Mouse (Mus musculus): ENCODE data around the gene Micu2. TPM values are rescaled to one million over a fixed set of nuclear protein-coding genes. Genes with fewer than 3 reads are reported as not detected.
"Not testable (repeated sequence)": the region's sequence is repeated elsewhere in the genome, so short reads cannot be mapped to it uniquely, and the experiment has no call there.

Micu2 gene
- polyA plus RNA-seq, 1 experiment from 2014 or later: 67.0 TPM

- Histone ChIP-seq H3K9me3 (no peaks in the 10 kb centered on the region), H3K4me2 (no peak overlapping the region), H3K36me3 (peaks cover 12% of the 10 kb centered on the region), H3K9ac (no peak overlapping the region), H3K4me3 (no peak overlapping the region), H3K4me1 (replicated peaks) (peaks cover 10% of the 10 kb centered on the region; the same call in 1 of the 2 replicates), H3K27me3 (no peaks in the 10 kb centered on the region), H3K27ac (replicated peaks) (no peak overlapping the region)
- 81% methylated on average over 4 of the region's 4 CpGs for WGBS
- ATAC-seq (ENCODE audit: low read depth): peak; percentile 42; the same call in 1 of the 2 replicates
These were observed 87.7 kb downstream of the Micu2 start for GRCm38 (mm10) chr14:57911316-57911715.

- Histone ChIP-seq H3K4me3 (peak overlapping the region; percentile 30), H3K4me2 (peak overlapping the region; percentile 53), H3K36me3 (peaks cover 5% of the 10 kb centered on the region; the same call in 1 of the 2 replicates), H3K27ac (replicated peaks) (no peak overlapping the region), H3K9ac (peak overlapping the region; percentile 60), H3K9me3 (no peaks in the 10 kb centered on the region), H3K27me3 (no peaks in the 10 kb centered on the region), H3K4me1 (replicated peaks) (peaks cover 10% of the 10 kb centered on the region; the same call in 1 of the 2 replicates)
- WGBS: 22% methylated on average over 26 of the region's 26 CpGs
- peak; percentile 92 for ATAC-seq (ENCODE audit: low read depth)
These were observed 88.5 kb downstream of the Micu2 start for GRCm38 (mm10) chr14:57910501-57911068.

- Histone ChIP-seq H3K4me1 (replicated peaks) (peaks cover 10% of the 10 kb centered on the region; the same call in 1 of the 2 replicates), H3K36me3 (no peaks in the 10 kb centered on the region), H3K27ac (replicated peaks) (no peak overlapping the region), H3K9ac (no peak overlapping the region), H3K4me3 (no peak overlapping the region), H3K27me3 (no peaks in the 10 kb centered on the region), H3K9me3 (no peaks in the 10 kb centered on the region), H3K4me2 (no peak overlapping the region)
- WGBS: 69% methylated on average over 5 of the region's 5 CpGs
- ATAC-seq (ENCODE audit: low read depth): no peak
These were observed 89.8 kb downstream of the Micu2 start for GRCm38 (mm10) chr14:57909297-57909696.

GRCm38 (mm10) chr14:57908431-57908830, 90.6 kb downstream of the Micu2 start:
- Histone ChIP-seq H3K27ac (replicated peaks) (no peak overlapping the region), H3K27me3 (no peaks in the 10 kb centered on the region), H3K4me3 (no peak overlapping the region), H3K4me1 (replicated peaks) (peaks cover 10% of the 10 kb centered on the region; the same call in 1 of the 2 replicates), H3K9me3 (no peaks in the 10 kb centered on the region), H3K36me3 (no peaks in the 10 kb centered on the region), H3K4me2 (no peak overlapping the region), H3K9ac (no peak overlapping the region)
- 67% methylated on average over 2 of the region's 2 CpGs for WGBS
- ATAC-seq (ENCODE audit: low read depth): no peak

- 71% methylated on average over 1 of the region's 1 CpGs for WGBS
- no peaks in the 10 kb centered on the region for H3K4me1 ChIP-seq (replicated peaks)
- no peak overlapping the region for H3K9ac ChIP-seq
- H3K4me2 ChIP-seq: no peak overlapping the region
- no peaks in the 10 kb centered on the region for H3K36me3 ChIP-seq
- ATAC-seq (ENCODE audit: low read depth): no peak
- H3K4me3 ChIP-seq: no peak overlapping the region
- H3K27me3 ChIP-seq: no peaks in the 10 kb centered on the region
- H3K27ac ChIP-seq (replicated peaks): no peak overlapping the region
- no peaks in the 10 kb centered on the region for H3K9me3 ChIP-seq
These were observed 97.1 kb downstream of the Micu2 start for GRCm38 (mm10) chr14:57901998-57902397.

GRCm38 (mm10) chr14:57896882-57897281, 102.2 kb downstream of the Micu2 start:
- no peak overlapping the region for H3K4me2 ChIP-seq
- no peak overlapping the region for H3K9ac ChIP-seq
- H3K9me3 ChIP-seq: no peaks in the 10 kb centered on the region
- 91% methylated on average over 12 of the region's 12 CpGs for WGBS
- H3K27me3 ChIP-seq: no peaks in the 10 kb centered on the region
- no peak overlapping the region for H3K4me3 ChIP-seq
- no peaks in the 10 kb centered on the region for H3K36me3 ChIP-seq
- ATAC-seq (ENCODE audit: low read depth): no peak
- H3K4me1 ChIP-seq (replicated peaks): no peaks in the 10 kb centered on the region
- no peak overlapping the region for H3K27ac ChIP-seq (replicated peaks)

- H3K4me2 ChIP-seq; ATAC-seq (ENCODE audit: low read depth); H3K36me3 ChIP-seq; H3K4me1 ChIP-seq (replicated peaks); H3K9me3 ChIP-seq; H3K4me3 ChIP-seq; H3K27me3 ChIP-seq; H3K9ac ChIP-seq; H3K27ac ChIP-seq (replicated peaks): not testable (repeated sequence)
- 68% methylated on average over 8 of the region's 8 CpGs for WGBS
These were observed 102.8 kb downstream of the Micu2 start for GRCm38 (mm10) chr14:57896088-57896871.

GRCm38 (mm10) chr14:57894346-57894745, 104.7 kb downstream of the Micu2 start:
- WGBS: 91% methylated on average over 2 of the region's 2 CpGs
- Histone ChIP-seq H3K36me3 (no peaks in the 10 kb centered on the region), H3K4me3 (no peak overlapping the region), H3K4me2 (no peak overlapping the region), H3K4me1 (replicated peaks) (no peaks in the 10 kb centered on the region), H3K9me3 (no peaks in the 10 kb centered on the region), H3K27ac (replicated peaks) (no peak overlapping the region), H3K9ac (no peak overlapping the region), H3K27me3 (no peaks in the 10 kb centered on the region)
- ATAC-seq (ENCODE audit: low read depth): no peak

GRCm38 (mm10) chr14:57892961-57893360, 106.1 kb downstream of the Micu2 start:
- Histone ChIP-seq H3K9ac (no peak overlapping the region), H3K4me1 (replicated peaks) (peaks cover 11% of the 10 kb centered on the region), H3K9me3 (no peaks in the 10 kb centered on the region), H3K4me3 (no peak overlapping the region), H3K27me3 (no peaks in the 10 kb centered on the region), H3K4me2 (no peak overlapping the region), H3K27ac (replicated peaks) (no peak overlapping the region), H3K36me3 (no peaks in the 10 kb centered on the region)
- ATAC-seq (ENCODE audit: low read depth): no peak
- 100% methylated on average over 1 of the region's 1 CpGs for WGBS

GRCm38 (mm10) chr14:57890011-57890842, 108.8 kb downstream of the Micu2 start, which contains the start of gene Zdhhc20:
TSS of gene Zdhhc20 (minus strand) at chr14:57890276.
- peak; percentile 96 for ATAC-seq (ENCODE audit: low read depth)
- WGBS: 4% methylated on average over 64 of the region's 65 CpGs

GRCm38 (mm10) chr14:57889541-57890010, 109.5 kb downstream of the Micu2 start:
- no peaks in the 10 kb centered on the region for H3K36me3 ChIP-seq
- ATAC-seq (ENCODE audit: low read depth): peak; percentile 55
- H3K27me3 ChIP-seq: no peaks in the 10 kb centered on the region
- H3K4me2 ChIP-seq: peak overlapping the region; percentile 65
- peak overlapping the region; percentile 91 for H3K27ac ChIP-seq (replicated peaks)
- no peaks in the 10 kb centered on the region for H3K9me3 ChIP-seq
- peak overlapping the region; percentile 96 for H3K9ac ChIP-seq
- WGBS: 0% methylated on average over 37 of the region's 37 CpGs
- peak overlapping the region; percentile 94 for H3K4me3 ChIP-seq
- peaks cover 21% of the 10 kb centered on the region for H3K4me1 ChIP-seq (replicated peaks)

More at GRCm38 (mm10) chr14:57890011-57890842, 108.8 kb downstream of the Micu2 start, which contains the start of gene Zdhhc20:
- Histone ChIP-seq H3K4me3 (peak within 1 kb of the TSS; percentile 94), H3K4me1 (replicated peaks) (peaks cover 21% of the 10 kb centered on the region), H3K4me2 (peak within 1 kb of the TSS; percentile 65), H3K27me3 (no peaks in the 10 kb centered on the region), H3K36me3 (no peaks in the 10 kb centered on the region), H3K9me3 (no peaks in the 10 kb centered on the region), H3K9ac (peak within 1 kb of the TSS; percentile 96), H3K27ac (replicated peaks) (peak within 1 kb of the TSS; percentile 91)
